Mouse (Mus musculus) heart, adult 8-10 months (tissue): ENCODE results near the gene Nup93. TPM values are rescaled to one million over a fixed set of nuclear protein-coding genes. Genes with fewer than 3 reads are reported as not detected.

ENCODE experiments used
- DNase-seq: peaks from one replicate; pipeline ENCODE4 v3.0.0; 2022; ENCODE audit warnings: low spot score
- total RNA-seq, 4 experiments: library from RNA; stranded (reverse); gene quantifications; 2 replicates each; pipeline ENCODE4 v1.2.4; 2022

Gene Nup93
- total RNA-seq, 4 experiments from 2014 or later, result 12.4 to 17.9 (median 15.4) TPM

GRCm38 (mm10) chr8:94266344-94267191 lies 52.2 kb downstream of the Nup93 start:
- DNase-seq, result no peak

GRCm38 (mm10) chr8:94268359-94268890 lies 54.1 kb downstream of the Nup93 start:
- DNase-seq, result no peak

- DNase-seq, result no peak
These were observed 55.9 kb downstream of the Nup93 start for GRCm38 (mm10) chr8:94270309-94270708.

- DNase-seq, result no peak
These were observed 56.7 kb downstream of the Nup93 start for GRCm38 (mm10) chr8:94271102-94271501.

- no peak for DNase-seq
These were observed 58.2 kb downstream of the Nup93 start for GRCm38 (mm10) chr8:94272612-94273011.

GRCm38 (mm10) chr8:94273289-94273850 lies 59.0 kb downstream of the Nup93 start:
- no peak for DNase-seq

GRCm38 (mm10) chr8:94274030-94274429 lies 59.7 kb downstream of the Nup93 start:
- DNase-seq, result no peak

GRCm38 (mm10) chr8:94278295-94278694 lies 63.9 kb downstream of the Nup93 start:
- DNase-seq, result no peak

- no peak for DNase-seq
These were observed 65.7 kb downstream of the Nup93 start for GRCm38 (mm10) chr8:94280001-94280613.

- no peak for DNase-seq
These were observed 68.2 kb downstream of the Nup93 start for GRCm38 (mm10) chr8:94282453-94282985.

- no peak for DNase-seq
These were observed 69.8 kb downstream of the Nup93 start for GRCm38 (mm10) chr8:94284204-94284603.

GRCm38 (mm10) chr8:94290606-94291005 lies 76.2 kb downstream of the Nup93 start:
- peak; percentile 36 for DNase-seq

GRCm38 (mm10) chr8:94292072-94292471 lies 77.7 kb downstream of the Nup93 start:
- peak; percentile 50 for DNase-seq

GRCm38 (mm10) chr8:94292626-94293025 lies 78.3 kb downstream of the Nup93 start:
- no peak for DNase-seq

GRCm38 (mm10) chr8:94295687-94296086 lies 81.3 kb downstream of the Nup93 start:
- no peak for DNase-seq

- no peak for DNase-seq
These were observed 82.1 kb downstream of the Nup93 start for GRCm38 (mm10) chr8:94296312-94296991.

GRCm38 (mm10) chr8:94297101-94297500 lies 82.7 kb downstream of the Nup93 start:
- DNase-seq, result no peak

GRCm38 (mm10) chr8:94300809-94301208 lies 86.4 kb downstream of the Nup93 start:
- no peak for DNase-seq

GRCm38 (mm10) chr8:94304412-94304811 lies 90.0 kb downstream of the Nup93 start:
- DNase-seq, result no peak

- DNase-seq, result no peak
These were observed 92.7 kb downstream of the Nup93 start for GRCm38 (mm10) chr8:94306989-94307513.

GRCm38 (mm10) chr8:94307652-94308051 lies 93.3 kb downstream of the Nup93 start:
- no peak for DNase-seq
